Mouse (Mus musculus) brain, embryonic 18.5 days (tissue): Measurements from ENCODE around the gene Gm20388.
A peak's percentile ranks its signal among the peaks of the same experiment; 100 is the strongest.

Experiments used
- DNase-seq: peaks from one replicate; pipeline ENCODE4 v3.0.0-alpha.2; 2012; ENCODE audit warnings: low read depth, low spot score

Gm20388 gene

DNA sequence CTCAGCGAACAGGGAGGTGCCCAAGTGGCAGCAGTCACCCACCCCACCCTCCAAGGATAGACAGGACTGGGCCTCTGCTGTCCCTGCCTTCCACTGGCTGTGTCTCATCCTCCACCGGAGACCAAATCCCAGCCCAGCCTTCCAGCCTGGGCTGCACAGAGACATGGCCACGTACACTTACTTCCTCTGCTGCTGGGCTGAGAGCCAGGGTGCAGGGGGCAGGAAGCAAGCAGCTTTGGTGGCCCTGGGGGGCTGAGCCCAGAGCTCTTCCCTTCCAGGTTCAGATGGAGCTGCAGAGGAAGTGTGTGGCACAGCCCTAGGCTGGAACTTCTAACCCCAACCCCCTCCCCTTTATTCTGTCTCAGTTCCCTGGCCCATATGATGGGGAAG is 2420.5 kb downstream of the Gm20388 start:
- no peak for DNase-seq

GRCm38 (mm10) chr8:122332753-122333506 is 2422.3 kb downstream of the Gm20388 start:
- DNase-seq: no peak

DNA sequence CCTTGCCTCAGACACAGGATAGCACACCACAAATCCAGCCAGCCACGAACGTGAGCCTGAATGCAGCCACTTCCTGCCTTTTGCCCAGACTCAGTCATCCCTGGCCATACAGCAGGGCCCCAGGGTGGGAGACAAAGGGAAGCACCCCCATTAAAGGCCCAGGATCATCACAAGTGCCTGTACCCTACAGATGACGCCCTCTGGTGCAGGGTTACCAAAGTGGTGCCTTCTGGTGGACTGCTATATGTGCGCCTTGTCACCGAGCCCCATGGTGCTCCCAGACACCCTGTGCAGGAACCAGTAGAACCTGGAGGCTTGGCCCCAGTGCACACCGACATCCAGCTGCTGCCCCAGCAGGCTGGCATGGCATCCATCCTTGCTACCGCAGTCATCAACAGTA is 2422.9 kb downstream of the Gm20388 start:
- DNase-seq: no peak

- DNase-seq: no peak
Observed at GRCm38 (mm10) chr8:122334791-122335490, 2424.3 kb downstream of the Gm20388 start.

- no peak for DNase-seq
Observed at GRCm38 (mm10) chr8:122335638-122336250, 2425.1 kb downstream of the Gm20388 start.

DNA sequence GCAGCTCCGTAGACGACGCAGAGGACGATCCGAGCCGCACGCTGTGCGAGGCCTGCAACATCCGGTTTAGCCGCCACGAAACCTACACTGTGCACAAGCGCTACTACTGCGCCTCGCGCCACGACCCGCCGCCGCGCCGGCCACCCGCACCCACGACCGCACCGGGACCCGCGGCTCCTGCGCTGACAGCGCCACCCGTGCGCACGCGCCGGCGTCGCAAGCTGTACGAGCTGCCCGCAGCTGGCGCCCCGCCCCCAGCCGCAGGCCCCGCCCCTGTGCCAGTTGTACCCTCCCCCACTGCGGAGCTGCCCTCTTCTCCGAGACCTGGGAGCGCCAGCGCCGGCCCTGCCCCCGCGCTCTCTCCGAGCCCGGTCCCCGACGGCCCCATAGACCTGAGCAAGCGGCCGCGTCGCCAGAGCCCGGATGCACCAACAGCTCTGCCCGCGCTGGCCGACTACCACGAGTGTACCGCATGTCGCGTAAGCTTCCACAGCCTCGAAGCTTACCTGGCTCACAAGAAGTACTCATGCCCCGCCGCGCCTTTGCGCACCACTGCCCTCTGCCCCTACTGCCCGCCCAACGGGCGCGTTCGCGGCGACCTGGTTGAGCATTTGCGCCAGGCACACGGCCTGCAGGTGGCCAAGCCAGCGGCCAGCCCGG is 2425.7 kb downstream of the Gm20388 start:
- no peak for DNase-seq

DNA sequence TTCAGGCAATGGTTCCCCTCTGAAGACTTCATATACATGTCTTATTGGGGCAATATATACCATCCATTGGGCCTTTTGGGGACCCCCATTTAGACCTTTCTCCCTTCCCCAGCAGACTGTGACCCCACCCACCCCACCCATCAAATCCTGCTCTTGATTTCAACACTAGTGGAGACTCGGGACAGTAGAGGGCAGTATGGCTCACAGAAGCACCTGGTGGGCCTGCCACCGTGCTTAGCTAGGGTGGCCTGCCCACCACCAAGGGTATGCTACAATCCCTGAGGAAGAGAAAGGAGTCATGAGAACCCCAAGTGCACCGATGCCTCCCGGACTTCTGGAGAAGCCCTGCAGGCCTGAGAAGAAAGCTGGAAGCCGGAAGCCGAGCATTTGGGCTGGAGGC is 2428.2 kb downstream of the Gm20388 start:
- no peak for DNase-seq

DNA sequence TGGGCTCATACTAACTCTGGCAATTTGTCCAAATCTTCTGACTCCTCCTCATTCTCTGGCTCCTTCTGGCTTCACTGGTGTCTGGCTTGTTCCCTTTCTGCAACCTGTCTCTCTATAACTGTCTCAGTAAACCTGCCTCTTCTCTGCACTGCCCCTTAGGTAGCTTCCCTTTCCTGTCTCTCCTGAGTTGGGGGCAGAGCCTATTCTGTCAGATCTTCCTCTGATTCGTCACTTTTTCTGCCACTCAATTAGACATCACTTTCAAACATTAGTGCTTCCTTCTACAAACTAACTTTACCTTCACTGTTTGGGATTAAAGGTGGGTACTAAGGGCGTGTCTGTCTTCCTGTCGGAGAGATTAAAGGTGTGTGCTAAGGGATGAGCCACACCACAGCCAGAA is 2430.1 kb downstream of the Gm20388 start:
- no peak for DNase-seq

GRCm38 (mm10) chr8:122341790-122342189 is 2431.1 kb downstream of the Gm20388 start:
- DNase-seq: no peak

- DNase-seq: no peak
Observed at GRCm38 (mm10) chr8:122342362-122342761, 2431.7 kb downstream of the Gm20388 start.

GRCm38 (mm10) chr8:122342806-122343209 is 2432.2 kb downstream of the Gm20388 start:
- no peak for DNase-seq

DNA sequence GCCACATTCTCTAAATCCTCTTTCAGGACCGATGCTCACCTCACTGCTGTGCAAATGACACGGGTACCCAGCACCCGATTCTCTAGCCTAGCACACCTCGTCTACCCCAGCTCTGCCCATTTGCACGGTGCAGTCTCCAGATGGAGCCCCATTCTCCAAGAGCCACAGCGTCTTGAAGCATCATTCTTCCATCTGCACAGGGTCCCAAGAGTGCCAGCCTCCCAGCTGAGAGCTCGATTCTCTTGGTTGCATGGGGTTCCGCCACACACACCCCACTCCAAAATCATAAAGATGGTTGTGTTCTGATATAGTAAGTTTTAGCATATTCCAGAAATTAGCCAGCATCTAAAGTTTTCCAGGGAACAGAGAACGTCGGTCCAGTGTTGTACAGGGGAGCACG is 2432.7 kb downstream of the Gm20388 start:
- no peak for DNase-seq

DNA sequence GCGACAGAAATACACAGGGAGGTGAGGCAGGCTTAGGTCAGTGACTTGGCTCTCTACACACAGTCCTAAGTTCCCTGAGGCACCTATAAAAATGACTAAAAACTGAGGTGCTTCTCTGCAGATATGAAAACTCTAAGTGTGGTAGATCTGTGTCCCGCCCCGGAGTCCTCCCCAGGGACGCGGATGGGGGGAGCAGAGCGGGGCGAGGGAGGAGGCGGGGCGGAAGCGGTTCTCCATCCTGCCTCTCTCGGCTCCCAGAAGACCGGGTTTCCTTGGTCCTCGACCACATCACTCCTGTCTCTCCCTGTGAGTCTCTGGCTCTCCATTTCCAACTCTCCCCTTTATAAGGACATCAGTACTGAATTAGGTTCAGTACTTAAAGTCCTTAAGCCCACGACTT is 2433.1 kb downstream of the Gm20388 start:
- DNase-seq: no peak

- no peak for DNase-seq
Observed at GRCm38 (mm10) chr8:122344219-122344618, 2433.6 kb downstream of the Gm20388 start.

- DNase-seq: no peak
Observed at GRCm38 (mm10) chr8:122345181-122346095, 2434.8 kb downstream of the Gm20388 start.

DNA sequence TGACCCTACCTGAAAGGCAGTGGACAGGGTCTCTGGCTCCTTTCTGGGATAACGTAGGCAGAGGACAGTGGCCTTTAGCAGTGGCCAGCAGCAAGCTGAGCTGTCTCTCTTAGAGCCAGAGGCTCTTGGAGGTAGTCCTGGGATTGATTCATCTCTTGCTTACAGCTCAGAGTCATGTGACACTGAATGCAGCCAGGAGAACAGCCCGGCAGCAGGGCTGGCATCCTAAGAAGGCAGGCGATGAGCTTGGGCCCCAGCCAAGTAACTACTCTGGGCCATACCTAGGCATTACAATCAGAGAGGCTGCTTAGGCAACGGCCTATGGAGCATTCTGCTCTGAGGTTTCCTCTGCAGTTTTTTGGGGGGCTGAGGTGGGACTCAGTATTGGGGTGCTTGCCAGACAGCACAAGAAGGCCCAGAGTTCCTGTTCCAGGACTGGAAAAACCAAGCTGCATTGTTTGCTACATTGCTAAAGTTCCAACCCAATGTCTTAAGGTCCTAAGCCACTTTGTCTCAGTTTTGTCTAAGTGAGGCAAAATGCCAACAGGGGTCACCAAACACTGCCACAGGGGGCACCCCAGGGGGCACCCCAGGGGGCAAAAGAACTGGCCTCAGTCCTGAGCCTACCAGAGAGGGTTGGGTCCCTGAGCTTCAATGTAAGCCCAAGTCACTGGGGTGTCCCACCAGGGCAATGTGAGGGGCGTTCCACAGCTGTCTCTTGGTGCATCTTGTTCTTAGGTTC is 2437.3 kb downstream of the Gm20388 start:
- peak; percentile 42 for DNase-seq

DNA sequence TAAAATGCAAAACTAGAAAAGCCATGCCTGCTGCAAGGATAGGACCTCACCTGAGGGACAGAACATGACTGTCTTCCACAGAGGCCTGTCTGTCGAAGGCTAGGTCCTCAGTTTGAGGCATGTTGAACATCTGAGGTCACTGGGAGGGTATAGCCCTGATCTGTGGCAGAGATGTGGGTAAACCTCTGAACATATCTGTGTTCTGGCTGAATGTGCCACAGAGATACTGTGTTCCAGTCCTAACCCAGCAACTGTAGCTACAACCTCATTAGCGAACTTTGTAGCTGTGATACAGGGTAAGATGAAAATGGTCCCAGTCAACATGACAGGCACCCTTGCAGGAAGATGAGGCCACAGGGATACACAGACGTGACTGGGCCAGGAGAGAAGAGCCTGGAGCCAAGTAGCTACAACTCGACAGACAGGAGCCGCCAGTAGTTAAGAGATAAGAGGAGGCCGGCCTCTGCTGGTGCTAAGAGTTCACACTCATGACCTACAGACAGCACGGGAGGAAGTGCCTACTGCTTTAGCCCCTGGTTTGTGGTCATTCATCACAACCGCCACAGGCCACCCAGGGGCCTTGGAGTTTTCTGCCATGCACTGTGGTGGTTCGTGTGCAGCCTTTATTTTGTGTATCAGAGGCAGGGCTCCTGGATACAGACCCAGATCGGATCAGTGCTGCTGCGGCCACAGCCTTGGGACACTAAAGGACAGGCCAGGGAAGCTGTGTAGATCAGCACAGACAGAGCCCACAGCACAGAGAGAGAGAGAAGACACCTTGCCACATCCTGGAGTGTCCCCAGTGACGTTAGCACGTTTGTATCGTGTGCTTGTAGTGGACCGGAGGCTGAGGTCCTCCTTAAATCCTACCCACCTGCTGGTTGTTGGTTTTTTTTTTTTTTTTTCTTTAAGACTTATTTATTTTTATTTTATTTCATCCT is 2439.0 kb downstream of the Gm20388 start:
- no peak for DNase-seq

DNA sequence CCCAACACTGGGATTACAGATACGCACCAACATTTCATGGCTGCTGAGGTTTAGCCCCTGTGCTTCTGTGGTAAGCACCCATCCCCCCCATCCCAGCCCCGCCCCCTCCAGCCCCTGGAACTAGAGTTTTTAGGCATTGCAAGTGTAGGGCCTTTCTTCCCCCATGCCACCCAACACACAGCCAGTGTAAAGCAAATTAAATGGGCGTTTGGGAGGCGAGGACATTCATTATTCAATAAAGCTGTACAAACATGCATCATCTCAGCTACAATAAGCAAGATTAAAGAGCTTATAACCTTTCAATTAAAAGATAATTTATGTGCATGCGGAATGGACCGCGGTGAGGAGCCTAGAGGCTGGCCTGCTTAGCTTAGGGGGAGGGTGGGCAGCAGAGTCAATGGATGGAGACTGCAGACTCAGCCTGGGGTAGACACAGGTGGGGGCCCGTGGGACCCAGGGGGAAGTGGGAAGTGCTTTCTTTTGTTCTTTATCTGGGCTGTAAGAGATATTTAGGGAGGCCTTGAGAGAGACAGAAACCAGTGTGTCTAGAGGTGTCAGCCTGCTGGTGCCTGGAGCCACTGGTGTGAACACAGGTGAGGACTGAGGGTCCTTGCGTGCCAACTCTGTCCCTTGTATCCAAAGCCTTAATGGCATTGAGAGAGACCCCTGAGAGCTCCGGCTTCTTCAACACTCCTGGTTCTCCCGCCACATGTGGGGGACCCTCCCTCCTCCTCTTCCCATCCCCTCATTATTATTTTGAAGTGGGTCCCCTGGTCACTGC is 2439.9 kb downstream of the Gm20388 start:
- no peak for DNase-seq

DNA sequence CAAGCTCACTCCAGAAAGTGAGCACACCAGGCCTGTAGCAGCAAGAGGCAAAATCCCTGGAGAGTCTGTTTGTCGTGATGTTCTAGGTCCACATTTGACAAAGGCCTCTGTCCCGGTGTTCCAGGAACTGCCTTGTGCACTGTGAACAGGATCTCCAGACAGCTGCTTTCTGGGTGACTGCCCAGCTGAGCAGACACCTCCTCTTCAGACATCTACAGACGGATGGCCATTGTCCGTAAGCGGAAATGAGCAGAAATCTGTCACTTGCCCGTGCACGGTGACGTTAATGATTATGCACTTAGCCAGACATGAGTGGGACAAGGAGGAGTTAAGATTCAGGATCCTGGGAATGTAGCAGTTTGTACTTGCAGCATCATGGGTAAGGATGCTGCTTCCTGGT is 2443.5 kb downstream of the Gm20388 start:
- no peak for DNase-seq
